Mouse (Mus musculus): ENCODE data around the gene Chic2. TPM values are rescaled to one million over a fixed set of nuclear protein-coding genes. Genes with fewer than 3 reads are reported as not detected.

The Chic2 gene
- total RNA-seq, 4 experiments from 2014 or later: 11.9 to 15.4 (median 13.0) TPM

DNA sequence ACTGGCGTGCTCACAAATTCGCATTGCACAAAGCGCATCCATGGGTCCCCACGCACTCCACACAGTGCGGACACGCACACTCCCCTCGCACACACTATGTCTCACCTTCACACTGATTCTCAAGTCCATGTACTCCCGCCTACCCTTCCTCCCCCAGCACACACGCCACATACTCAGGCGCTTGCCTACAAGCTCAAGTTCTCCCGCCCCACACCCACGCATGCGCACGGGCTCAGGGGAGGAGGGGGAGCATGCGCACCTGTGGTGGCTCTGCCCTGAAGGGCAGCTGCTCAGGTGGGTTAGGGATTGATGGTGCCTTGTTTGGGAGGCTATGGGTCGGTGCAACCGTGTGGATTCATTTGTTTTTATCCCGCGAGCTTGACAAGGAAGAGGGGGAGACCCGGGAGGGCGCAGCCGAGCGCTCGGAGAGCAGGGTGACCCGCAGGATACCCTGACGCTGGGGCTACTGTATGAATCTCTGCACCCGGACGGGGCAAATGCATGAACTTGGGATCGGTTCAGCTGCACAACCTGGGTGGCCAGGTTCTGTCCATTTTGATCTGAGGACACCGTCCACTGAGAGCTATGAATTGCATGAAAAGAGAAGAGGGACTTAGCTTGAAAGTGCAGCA is 22.7 kb upstream of the Chic2 start:
- no peak for DNase-seq (ENCODE audit: low spot score in 2 of 2)

GRCm38 (mm10) chr5:75066715-75067114 is 22.1 kb upstream of the Chic2 start:
- DNase-seq (ENCODE audit: low spot score in 2 of 2): no peak

DNA sequence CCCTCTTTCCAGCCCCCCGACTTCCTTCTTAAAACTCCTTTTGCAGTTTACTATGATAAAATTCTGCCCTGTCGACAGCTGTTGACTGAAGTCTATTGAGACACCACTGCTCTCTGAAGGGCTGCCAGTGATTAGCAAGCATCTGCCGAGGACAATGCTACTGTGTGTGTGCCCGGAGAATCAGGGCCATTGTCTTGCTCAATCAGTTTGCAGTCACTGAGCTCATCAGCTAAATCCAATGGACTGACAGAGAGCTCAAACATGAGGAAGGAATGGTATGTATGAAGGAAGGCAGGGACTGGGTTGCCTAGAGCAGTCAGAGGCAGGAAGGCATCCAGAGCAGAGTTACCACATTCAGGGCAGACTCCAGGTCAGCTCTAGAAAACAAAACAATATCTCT is 18.6 kb upstream of the Chic2 start:
- DNase-seq (ENCODE audit: low spot score in 2 of 2): no peak

- DNase-seq (ENCODE audit: low spot score in 2 of 2): no peak
Observed at GRCm38 (mm10) chr5:75051109-75051508, 6.5 kb upstream of the Chic2 start.

- DNase-seq (ENCODE audit: low spot score in 2 of 2): peak; percentile 28 to 34
Observed at GRCm38 (mm10) chr5:75046681-75047321, 2.2 kb upstream of the Chic2 start.

- DNase-seq (ENCODE audit: low spot score in 2 of 2): no peak
Observed at GRCm38 (mm10) chr5:75045371-75045770, 797 bp upstream of the Chic2 start.

DNA sequence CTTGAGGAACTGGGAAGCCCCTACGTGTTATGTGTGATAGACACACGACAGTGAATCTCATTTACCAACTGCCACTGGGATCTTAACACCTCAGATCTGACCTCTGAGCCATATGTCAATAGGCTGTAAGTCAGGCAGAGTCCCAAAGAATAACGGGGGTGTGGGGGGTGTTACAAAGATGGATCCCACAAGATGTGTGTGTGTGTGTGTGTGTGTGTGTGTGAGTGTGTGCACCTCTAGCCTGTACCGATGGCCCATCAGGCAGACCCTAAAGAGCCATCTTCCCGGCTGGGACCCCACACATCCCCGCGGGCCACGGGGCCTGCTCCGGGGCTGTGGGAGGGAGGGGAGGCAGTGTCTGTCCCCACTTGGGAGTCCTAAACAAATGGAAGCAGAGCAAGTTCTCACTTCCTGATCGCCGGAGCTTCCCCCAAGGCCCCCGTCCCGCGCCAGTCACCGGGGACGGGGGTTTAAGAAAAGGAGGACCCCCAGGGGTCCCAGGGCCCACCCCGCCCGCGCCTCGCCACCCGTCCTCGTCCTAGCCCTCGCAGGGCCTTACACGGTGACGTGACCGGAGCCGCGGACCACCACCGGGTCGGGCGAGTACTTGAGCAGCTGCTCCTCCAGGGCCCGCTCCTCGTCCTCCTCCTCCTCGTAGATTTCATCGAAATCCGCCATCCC is 813 bp downstream of the Chic2 start:
- DNase-seq (ENCODE audit: low spot score in 2 of 2): peak in 1 of 2 experiments; percentile 14

DNA sequence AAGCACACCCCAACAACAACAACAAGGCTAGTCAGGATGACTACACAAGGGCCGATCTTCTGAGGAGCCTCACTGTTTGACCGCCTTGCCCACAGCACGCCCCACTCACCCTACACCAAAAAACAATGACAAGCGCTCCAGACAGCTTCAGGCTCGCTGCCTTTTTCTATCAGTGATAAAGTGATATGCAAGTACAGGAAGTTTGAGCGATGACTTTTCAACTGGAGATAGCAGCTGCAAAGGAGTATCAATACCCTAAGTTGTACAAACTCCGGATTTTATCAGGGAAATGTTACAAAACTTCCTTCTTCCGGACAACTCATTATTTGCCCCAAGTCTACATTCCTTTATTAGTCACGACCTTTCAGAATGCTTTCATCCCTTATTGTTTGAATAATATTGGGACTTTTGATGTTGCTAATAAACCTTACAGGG is 1.5 kb downstream of the Chic2 start:
- DNase-seq (ENCODE audit: low spot score in 2 of 2): no peak

DNA sequence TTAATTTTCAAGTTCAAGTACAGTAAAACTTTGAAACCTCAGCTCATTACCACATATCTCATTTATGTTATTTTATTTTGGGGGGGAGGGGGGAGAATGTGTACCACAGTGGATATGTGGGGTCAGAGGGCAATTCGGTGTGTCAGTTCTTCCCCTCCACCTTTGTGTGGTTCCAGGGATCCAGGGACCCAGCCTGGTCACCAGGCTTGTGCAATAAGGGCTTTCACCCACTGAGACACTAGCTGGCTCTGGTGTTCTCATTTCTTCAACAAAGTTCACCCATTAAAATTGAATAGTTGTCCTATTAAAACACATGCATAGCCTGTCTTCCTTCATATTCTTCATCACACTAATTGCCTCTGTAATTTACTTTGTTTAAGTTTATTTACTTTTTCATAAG is 5.3 kb downstream of the Chic2 start:
- DNase-seq (ENCODE audit: low spot score in 2 of 2): no peak

DNA sequence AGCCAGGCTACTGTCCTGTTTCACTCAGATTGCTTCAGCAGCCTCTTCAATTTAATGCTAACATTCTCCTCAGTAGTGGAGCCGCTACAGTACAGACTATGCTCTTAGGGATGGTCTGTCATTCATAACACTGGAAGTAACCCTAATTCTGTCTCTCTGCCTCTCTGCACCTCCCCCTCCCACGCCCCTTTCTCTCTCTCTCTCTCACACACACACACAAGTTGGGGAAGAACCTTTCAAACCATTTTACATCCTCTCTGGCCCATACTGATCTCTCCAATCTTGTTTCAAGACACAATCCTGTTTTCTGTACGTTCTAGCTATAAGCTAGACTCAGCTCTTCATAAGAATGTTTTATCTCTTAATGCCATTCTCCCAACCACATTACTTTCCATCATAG is 9.1 kb downstream of the Chic2 start:
- no peak for DNase-seq (ENCODE audit: low spot score in 2 of 2)

DNA sequence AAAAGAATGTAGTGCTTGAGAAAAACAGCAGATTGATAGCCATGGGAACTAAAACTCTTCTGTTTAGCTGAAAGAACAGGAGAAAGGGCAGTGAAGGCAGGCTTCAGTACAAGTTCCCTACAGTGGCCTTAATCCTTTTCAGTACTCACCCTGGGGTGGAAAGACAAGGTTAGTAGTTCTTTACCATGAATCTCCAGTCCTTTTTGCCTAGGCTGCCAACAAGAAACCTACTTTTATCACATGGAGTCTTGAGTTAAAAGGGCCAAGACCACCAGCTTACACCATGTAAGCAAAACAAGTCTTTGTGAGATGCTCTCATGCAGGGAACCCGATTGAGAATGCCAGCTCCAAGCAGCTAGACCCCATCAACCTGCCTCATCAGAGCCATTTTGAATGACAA is 29.8 kb downstream of the Chic2 start:
- DNase-seq (ENCODE audit: low spot score in 2 of 2): no peak

DNA sequence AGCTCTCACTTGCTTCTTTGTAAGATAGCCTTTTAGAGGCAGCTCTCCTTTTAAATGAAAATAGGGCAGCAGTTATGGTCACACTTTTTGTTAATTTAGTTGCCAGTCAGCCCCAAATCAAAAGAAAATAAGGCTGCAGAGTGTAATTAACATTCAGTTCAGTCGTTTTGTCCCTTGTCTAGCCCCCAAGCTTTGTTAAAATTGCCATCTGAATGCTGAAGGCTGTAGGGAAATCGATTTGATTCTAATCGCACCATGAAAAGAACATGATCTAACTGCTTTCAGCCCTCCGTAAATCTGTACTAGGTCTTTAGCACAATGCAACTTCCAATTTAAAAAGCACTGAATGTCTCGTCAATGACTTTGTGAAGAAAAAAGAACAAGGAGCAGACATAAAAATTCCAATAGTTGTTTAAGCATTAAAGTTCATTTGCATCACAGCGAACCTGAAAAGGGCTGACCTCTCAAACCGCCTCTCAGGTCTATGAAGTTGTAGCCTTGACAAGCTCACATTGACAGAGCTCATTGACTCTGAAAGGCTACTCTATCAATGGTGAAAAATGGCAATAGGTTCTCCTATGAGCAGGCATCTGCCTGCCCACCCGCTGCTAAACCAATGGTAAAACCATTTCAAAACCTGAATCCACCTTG is 31.7 kb downstream of the Chic2 start:
- no peak for DNase-seq (ENCODE audit: low spot score in 2 of 2)

GRCm38 (mm10) chr5:75011985-75012738 is 32.4 kb downstream of the Chic2 start:
- no peak for DNase-seq (ENCODE audit: low spot score in 2 of 2)

DNA sequence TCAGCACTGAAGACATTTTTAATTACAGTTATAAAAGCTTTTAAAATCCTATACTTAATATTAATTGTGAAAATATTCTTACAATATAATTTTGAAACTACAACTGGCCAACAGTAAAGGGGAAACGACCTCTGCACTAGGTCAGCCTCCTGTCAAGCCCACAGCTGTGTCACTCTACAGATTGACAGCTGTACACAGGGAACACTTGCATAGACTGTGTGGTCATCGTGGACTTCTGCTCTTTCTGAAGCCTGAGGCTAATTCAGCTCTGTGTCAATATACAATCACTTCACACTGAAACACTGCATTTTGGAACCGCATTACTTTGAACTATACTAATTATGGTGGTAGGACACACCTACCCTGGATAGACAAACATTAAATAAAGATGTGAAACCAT is 39.8 kb downstream of the Chic2 start:
- no peak for DNase-seq (ENCODE audit: low spot score in 2 of 2)

DNA sequence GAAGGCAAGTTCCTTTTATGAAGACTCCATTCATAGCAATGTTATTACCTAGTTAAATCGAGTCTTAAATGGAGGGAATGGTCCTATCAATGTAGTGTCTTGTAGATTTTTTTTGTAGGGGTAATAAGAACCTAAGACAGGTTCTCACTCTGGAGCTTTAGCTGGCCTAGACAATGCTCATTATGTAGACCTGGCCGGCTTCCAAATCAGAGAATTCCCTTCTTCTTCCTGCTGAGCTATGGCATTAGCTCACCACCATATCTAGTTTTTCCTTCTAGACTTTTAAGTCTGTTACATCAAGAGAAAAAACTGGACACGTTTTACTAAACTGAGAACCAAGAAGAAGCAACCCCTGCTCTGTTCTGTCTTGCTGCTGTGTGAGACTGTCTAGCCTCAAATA is 42.5 kb downstream of the Chic2 start:
- DNase-seq (ENCODE audit: low spot score in 2 of 2): no peak

- DNase-seq (ENCODE audit: low spot score in 2 of 2): no peak
Observed at GRCm38 (mm10) chr5:74998716-74999512, 45.7 kb downstream of the Chic2 start.

GRCm38 (mm10) chr5:74994947-74995346 is 49.6 kb downstream of the Chic2 start:
- DNase-seq (ENCODE audit: low spot score in 2 of 2): no peak

GRCm38 (mm10) chr5:74984101-74984500 is 60.5 kb downstream of the Chic2 start:
- DNase-seq (ENCODE audit: low spot score in 2 of 2): no peak

- no peak for DNase-seq (ENCODE audit: low spot score in 2 of 2)
Observed at GRCm38 (mm10) chr5:74980574-74980973, 64.0 kb downstream of the Chic2 start.

GRCm38 (mm10) chr5:74980154-74980553 is 64.4 kb downstream of the Chic2 start:
- no peak for DNase-seq (ENCODE audit: low spot score in 2 of 2)

DNA sequence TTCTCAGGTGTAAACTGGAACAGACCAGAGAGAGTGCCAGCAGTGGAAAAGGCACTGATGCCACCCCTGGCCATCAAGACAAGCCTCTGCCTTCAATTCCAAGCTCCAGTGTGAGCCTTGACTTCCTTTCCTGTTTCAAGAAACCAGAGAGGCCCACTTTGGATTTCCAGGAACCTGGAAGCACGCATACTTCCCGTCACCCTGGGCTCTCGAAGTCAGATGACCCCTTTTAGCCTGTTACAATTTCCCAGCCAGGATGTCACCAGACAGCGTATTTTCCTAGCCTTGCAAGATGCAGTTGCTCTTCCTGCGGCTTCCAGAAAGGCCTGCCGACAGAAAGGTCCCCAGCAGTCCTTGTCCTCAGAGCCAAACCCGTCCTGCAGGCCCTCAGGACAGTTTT is 65.0 kb downstream of the Chic2 start:
- DNase-seq (ENCODE audit: low spot score in 2 of 2): no peak
